Mouse (Mus musculus) erythroblast, adult 5-6 weeks (primary cell): ENCODE data around the gene Mcf2l. TPM values are rescaled to one million over a fixed set of nuclear protein-coding genes. Genes with fewer than 3 reads are reported as not detected.

ENCODE experiments used
- ATAC-seq: replicated peaks from 2 replicates; pipeline ENCODE4 v1.8.0; 2016; ENCODE audit warnings: moderate number of reproducible peaks, mild to moderate bottlenecking, moderate TSS enrichment, inconsistent platforms; ENCODE audit not compliant: poor library complexity, low FRiP score, severe bottlenecking
- total RNA-seq, 2 experiments: library from RNA; stranded (forward) in 1 of 2; stranded (reverse) in 1 of 2; fragments of 150-400 nt in 1 of 2; fragments of 200-764, 138-1000 nt in 1 of 2; gene quantifications; 2 replicates each; pipeline versions ENCODE4 v1.2.3 to v1.2.4; 2015 to 2017; ENCODE audit warnings: low replicate concordance in 2 of 2

Gene Mcf2l
- total RNA-seq, 2 experiments from 2014 or later: 2.0 to 3.1 TPM

- no peak for ATAC-seq
Observed at GRCm38 (mm10) chr8:12905599-12906321, 32.2 kb downstream of the Mcf2l start.

GRCm38 (mm10) chr8:12906597-12906996 lies 33.0 kb downstream of the Mcf2l start:
- no peak for ATAC-seq

GRCm38 (mm10) chr8:12907730-12908129 lies 34.1 kb downstream of the Mcf2l start:
- no peak for ATAC-seq

- no peak for ATAC-seq
Observed at GRCm38 (mm10) chr8:12912011-12912410, 38.4 kb downstream of the Mcf2l start.

GRCm38 (mm10) chr8:12915187-12916006 lies 41.8 kb downstream of the Mcf2l start:
- ATAC-seq: no peak

DNA sequence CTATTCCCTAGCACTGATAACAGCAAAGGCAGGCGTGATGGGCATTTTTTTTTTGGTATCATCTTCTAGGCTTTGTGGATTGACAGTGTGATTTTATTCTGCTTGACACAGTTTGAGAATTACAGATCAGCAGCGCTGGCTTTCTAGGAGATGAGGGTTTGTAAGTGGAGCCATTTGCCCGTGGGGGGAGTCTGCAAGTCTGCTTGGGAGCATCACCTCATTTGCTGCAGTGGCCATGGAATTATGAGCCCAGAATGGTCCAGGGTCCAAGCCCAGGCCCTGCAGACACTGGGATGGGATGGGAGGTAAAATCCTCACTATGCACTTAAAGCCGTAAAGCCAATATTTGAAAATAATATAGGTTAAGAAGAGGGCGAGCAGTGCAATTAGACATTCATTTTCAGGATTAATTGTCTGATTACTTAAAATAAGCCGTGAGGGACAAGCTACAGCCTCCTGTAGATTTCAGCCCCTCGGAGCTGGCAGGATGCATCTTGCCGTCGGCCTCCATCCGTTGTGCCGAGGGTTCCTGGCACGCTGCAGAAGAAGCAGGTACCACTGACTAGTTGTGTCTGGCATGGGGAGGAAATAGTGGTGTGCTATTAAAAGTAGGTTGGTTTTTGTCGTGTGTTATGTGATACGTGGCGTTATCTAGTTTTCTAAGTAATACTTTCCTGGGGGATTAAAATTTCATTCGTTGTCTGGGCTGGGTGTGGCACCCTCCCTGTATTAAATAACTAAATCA lies 42.7 kb downstream of the Mcf2l start:
- ATAC-seq: no peak

DNA sequence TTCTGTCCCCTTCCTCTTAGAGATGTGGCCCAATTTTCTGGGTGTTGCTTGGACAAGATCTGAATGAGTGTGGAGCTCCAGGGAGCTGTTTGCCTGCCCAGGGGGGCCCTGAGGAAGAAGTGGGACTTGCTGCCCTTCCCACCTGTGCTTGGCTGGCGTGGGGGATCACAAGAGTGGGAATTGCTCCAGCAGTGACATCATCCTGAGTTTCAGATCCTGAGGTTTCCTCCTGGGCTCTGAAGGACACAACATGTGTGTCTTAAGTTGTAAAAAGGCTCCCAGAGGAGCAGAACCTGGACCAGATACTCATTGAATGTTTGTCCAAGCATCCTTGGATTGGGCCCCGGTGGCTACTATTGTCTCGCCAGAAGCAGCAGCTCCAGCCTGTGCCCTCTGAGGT lies 43.4 kb downstream of the Mcf2l start:
- ATAC-seq: no peak

GRCm38 (mm10) chr8:12917831-12918230 lies 44.2 kb downstream of the Mcf2l start:
- no peak for ATAC-seq

- no peak for ATAC-seq
Observed at GRCm38 (mm10) chr8:12920599-12920998, 47.0 kb downstream of the Mcf2l start.

GRCm38 (mm10) chr8:12925051-12925450 lies 51.4 kb downstream of the Mcf2l start:
- no peak for ATAC-seq

DNA sequence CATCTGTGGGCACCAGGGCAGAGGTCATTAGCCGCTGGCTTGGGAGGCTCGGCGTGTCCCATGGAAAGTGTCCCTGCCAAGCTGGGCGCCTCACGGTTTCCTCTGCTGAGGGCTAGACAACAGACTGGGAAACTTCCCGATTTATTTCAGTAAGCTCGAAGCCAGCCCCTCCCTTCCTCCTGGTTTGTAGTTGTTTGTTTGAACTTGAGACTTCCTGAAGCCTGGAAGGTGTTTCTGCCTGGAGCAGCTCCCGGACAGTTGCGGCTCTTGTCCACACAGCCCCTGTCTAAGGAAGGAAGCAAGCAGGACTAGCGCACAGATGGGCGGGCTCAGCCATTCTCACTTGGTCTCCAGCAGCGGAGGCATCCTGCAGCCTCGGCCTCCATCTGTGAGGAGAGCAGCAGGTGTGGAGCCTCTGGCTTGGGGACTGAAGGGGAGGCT lies 52.4 kb downstream of the Mcf2l start:
- no peak for ATAC-seq

GRCm38 (mm10) chr8:12927204-12927983 lies 53.8 kb downstream of the Mcf2l start:
- ATAC-seq: no peak

GRCm38 (mm10) chr8:12928033-12928432 lies 54.4 kb downstream of the Mcf2l start:
- no peak for ATAC-seq

DNA sequence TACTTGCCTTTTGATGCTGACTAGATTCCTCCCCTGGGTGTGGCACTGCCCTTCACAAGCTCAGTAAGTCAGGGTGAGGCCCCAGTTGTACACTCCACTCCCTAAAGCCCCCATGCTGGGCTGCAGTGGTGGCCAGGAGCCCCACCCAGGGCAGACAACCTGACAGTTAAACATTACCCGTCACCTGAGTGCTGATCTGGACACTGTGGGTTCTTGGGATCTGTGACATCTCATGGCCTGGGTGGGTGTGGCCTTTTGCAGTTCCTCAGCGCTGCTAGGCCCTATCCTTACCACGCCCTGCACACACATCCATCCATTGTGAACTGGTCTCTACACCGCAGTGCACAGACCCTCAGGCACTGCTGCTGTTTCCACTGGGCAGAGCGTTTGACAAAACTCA lies 55.3 kb downstream of the Mcf2l start:
- no peak for ATAC-seq

- ATAC-seq: no peak
Observed at GRCm38 (mm10) chr8:12930290-12930689, 56.7 kb downstream of the Mcf2l start.

DNA sequence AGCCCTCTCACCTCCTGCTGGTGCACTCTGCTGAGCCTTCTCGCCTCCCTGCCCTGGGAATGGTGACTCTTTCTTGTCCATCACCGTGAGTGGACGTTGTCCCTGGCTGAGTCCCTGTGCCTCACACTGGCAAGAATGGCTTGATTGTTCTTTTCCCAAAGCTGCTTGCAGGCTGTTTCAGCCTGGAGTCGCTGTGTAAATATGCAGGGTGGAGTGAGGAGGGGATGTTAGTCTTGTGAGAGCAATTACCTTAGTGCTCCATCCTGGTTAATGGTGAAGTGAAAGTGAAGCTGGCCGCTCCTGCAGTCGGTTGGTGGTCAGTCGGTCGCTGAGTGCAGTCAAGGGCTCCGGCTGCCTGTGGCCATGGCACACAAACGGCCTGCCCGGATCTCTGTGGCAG lies 57.8 kb downstream of the Mcf2l start:
- no peak for ATAC-seq

- no peak for ATAC-seq
Observed at GRCm38 (mm10) chr8:12932520-12932919, 58.9 kb downstream of the Mcf2l start.

DNA sequence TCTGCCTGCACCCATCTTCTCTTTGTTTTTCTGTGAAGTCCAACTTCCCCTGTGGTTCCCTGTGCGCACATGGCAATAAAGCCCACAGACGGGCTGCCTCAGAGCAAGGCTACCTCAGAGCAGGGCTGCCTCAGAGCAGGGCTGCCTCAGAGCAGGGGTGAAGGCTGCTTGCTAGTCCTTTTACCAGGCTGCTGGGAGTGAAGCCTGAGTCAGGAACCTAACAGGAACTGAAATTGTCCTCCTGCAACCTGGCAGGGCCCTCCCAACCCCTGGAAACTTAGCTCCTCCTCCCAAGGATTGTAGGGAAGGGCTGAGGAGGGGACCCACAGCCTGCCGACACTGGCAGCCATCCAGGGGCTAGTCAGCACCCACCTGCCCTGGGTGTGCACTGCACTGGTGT lies 60.2 kb downstream of the Mcf2l start:
- ATAC-seq: no peak

DNA sequence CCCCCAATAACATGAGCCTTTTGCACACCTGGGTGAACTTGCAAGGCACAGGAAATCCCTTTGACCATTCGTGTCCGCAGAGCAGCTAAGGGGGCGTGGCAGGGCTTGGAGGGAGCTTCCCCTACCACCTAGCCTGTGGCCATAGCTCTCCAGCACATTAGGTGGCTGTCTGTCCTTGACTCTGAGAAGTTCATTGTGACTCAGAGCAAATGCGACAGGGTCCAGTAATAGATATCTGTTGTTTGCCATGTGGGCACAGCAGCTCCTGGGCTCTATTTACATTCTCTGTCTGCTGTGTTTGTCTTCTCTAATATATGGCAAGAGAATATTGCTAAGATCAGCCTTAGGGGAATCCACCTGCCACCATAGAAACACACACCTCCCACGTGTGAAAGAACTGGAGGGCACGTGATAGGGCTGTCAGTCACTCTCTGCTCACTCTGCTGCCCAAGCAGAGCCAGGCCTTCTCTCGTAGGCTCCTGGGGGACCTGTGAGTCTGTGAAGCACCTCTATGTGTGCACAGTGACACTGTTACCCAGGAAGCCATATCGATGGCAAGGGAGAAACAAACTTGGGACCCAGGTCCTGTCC lies 60.9 kb downstream of the Mcf2l start:
- no peak for ATAC-seq
